Mouse (Mus musculus) liver, embryonic 14 days (tissue): ENCODE measurements around the gene Ubqln4. TPM values are rescaled to one million over a fixed set of nuclear protein-coding genes. Genes with fewer than 3 reads are reported as not detected.

Experiments used
- polyA plus RNA-seq: library from polyadenylated mRNA; depleted of rRNA; stranded (reverse); fragments of >200 nt; gene quantifications from 2 replicates; pipeline ENCODE4 v1.2.3, GENCODE M21; 2012; rRNA removed

The Ubqln4 gene
- polyA plus RNA-seq: 21.4 and 23.9 TPM in 2 replicates

GRCm38 (mm10) chr3:88553525-88553879 lies at the start of gene Ubqln4:
Gene Ubqln4, plus strand, starts transcription at chr3:88553758.

DNA sequence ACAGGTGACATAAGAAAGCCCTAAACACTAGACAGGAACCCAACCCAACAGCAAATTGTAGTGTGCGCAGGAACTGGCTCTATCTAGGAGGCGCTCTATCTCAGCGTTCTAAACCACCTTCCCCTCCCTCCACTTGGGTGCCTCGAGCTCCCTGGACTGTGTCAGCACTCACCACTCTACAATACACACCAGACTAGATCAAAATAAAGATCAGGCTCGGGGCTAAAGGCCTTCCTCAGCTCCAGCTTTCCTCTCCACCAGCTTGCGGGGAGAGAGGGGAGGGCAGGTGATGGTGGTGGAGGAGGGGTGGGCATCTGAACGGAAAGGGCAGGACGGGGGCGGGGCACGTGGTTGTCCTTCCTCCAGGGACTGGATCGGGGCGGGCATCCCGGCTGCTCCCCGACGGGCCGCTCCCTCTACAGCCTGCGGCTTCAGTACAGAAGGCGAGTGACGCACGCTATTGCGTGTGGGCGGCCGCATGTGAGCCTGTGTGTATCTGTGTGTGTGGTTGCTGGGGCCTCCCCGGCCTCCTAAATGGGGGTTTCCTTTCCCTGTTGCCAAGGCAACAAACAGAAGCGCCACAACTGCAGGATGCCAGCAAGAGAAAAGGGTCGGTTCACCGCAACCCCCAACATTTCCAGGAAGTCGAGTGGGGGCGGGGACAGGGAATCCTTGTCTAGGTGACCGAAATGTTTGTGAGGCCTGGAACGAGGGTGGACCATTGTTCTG lies 43.7 kb upstream of the Ubqln4 start, which contains the start of gene Lmna:
TSS of gene Lmna (minus strand) at position 265 of the 729 bp plus-strand sequence.

DNA sequence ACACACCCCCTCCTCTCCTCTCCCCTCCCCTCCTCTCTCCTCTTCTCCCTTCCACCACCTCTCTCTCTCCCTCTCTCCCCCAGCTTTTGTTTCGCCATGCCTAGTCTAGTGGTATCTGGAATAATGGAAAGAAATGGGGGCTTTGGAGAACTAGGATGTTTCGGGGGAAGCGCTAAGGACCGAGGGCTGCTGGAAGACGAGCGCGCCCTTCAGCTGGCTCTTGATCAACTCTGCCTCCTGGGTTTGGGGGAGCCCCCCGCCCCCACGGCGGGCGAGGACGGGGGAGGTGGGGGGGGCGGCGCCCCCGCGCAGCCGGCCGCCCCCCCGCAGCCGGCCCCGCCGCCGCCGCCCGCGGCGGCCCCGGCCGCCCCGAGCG lies 21.3 kb upstream of the Ubqln4 start, which contains the start of gene Mex3a:
TSS of gene Mex3a (plus strand) at position 97 of the 376 bp plus-strand sequence.

DNA sequence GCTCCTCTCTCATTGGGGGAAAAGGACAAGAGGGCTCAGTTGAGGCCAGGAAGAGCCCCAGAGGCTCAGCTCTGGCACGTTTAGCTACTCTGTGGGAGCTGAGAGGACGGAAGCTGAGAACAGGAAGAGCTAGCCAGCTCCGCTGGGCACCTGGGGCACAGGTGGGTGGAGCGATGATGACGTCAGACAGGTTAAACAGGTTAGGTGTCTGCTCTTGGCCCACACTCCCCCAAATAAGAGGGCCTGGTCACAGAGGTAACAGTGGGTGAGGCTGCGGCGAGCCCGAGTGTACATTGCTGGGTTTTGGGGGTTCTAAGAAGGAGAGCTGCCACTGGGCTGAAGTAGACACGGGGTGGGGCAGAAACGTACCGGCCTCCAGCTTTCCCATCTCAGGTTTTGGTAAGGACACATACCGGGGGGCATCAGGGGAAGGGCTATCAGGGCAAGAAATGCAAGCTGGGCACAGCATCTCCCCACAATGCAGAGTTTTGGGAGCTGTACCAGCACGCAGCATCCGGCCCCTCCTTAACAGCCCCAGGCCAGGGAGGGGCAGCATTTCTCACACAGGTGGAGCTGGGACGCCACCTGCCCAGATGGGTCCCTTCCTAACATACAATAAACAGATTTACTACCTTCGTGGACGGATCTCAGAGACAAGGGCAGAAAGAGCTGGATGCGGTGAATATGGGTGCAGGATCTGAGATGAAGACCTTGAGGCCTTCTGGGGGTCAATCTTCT lies 5.2 kb upstream of the Ubqln4 start, which contains the start of gene Rab25:
TSS of gene Rab25 (minus strand) at position 121 of the 738 bp plus-strand sequence.

GRCm38 (mm10) chr3:88552676-88553524 lies 658 bp upstream of the Ubqln4 start, which contains the start of gene Lamtor2:
Gene Lamtor2, minus strand, starts transcription at chr3:88553074.

DNA sequence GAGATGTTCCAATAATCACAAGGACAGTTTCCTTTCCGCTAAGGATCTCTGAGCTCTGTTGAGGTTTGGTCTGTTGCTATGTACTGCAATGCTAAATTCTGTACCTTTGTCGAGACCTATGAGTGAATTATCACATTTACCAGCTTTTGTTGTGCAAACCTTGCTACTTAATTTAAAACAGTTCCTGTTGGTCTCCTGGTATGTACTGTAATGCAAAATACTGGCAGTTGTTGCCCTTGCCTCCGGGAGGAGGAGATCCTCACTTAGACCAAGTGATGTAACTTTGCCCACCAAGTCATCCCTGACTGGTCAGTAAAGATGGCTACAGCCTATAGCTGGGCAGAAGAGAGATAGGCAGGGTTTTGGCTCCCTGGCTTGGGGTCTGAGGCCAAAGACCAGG lies 22.0 kb downstream of the Ubqln4 start, which contains the start of gene Ssr2:
TSS of gene Ssr2 (plus strand) at position 337 of the 400 bp plus-strand sequence.

GRCm38 (mm10) chr3:88605666-88606065 lies 52.1 kb downstream of the Ubqln4 start, which contains the start of gene Arhgef2:
Gene Arhgef2, plus strand, starts transcription at chr3:88605966.

Other genes starting within 250 kb of the Ubqln4 start
- gene Glmp, start 228.7 kb upstream of the Ubqln4 start, polyA plus RNA-seq: 25.8 and 30.1 TPM in 2 replicates
- gene Tmem79, start 217.6 kb upstream of the Ubqln4 start, polyA plus RNA-seq: 0.53 and 0.83 TPM in 2 replicates
- 31.8 and 36.4 TPM in 2 replicates for gene Smg5, start 217.5 kb upstream of the Ubqln4 start, polyA plus RNA-seq
- gene Paqr6, start 189.2 kb upstream of the Ubqln4 start, polyA plus RNA-seq: 6.3 and 7.4 TPM in 2 replicates
- 0.31 and 0.45 TPM in 2 replicates for gene Bglap3, start 181.0 kb upstream of the Ubqln4 start, polyA plus RNA-seq
- not detected in 2 replicates for gene Bglap2, start 175.1 kb upstream of the Ubqln4 start, polyA plus RNA-seq
- gene Bglap, start 169.3 kb upstream of the Ubqln4 start, polyA plus RNA-seq: not detected in 2 replicates
- 57.8 and 64.4 TPM in 2 replicates for gene Pmf1, start 143.4 kb upstream of the Ubqln4 start, polyA plus RNA-seq
- 7.5 and 8.9 TPM in 2 replicates for gene Slc25a44, start 128.6 kb upstream of the Ubqln4 start, polyA plus RNA-seq
- gene Sema4a, start 92.6 kb upstream of the Ubqln4 start, polyA plus RNA-seq: 11.0 and 13.4 TPM in 2 replicates
- 62.2 and 64.1 TPM in 2 replicates for gene Lmna, start 43.8 kb upstream of the Ubqln4 start, polyA plus RNA-seq
- 1.2 and 1.3 TPM in 2 replicates for gene Mex3a, start 21.4 kb upstream of the Ubqln4 start, polyA plus RNA-seq
- 0.12 and 0.32 TPM in 2 replicates for gene Rab25, start 5.5 kb upstream of the Ubqln4 start, polyA plus RNA-seq
- 70.8 and 71.2 TPM in 2 replicates for gene Lamtor2, start 684 bp upstream of the Ubqln4 start, polyA plus RNA-seq
- 151 and 178 TPM in 2 replicates for gene Ssr2, start 22.1 kb downstream of the Ubqln4 start, polyA plus RNA-seq
- 8.0 and 11.1 TPM in 2 replicates for gene Arhgef2, start 52.2 kb downstream of the Ubqln4 start, polyA plus RNA-seq
- gene Rxfp4, start 99.4 kb downstream of the Ubqln4 start, polyA plus RNA-seq: not detected in 2 replicates
- 28.2 and 33.3 TPM in 2 replicates for gene Khdc4, start 132.0 kb downstream of the Ubqln4 start, polyA plus RNA-seq
- 20.2 and 22.1 TPM in 2 replicates for gene Rit1, start 163.1 kb downstream of the Ubqln4 start, polyA plus RNA-seq
- gene Syt11, start 221.4 kb downstream of the Ubqln4 start, polyA plus RNA-seq: 0.40 and 0.62 TPM in 2 replicates